Mouse (Mus musculus) layer of hippocampus, adult 6 months (tissue): ENCODE measurements around the gene Car15. TPM values are rescaled to one million over a fixed set of nuclear protein-coding genes. Genes with fewer than 3 reads are reported as not detected.

Experiments used
- long read RNA-seq, 2 experiments: library from polyadenylated mRNA; unstranded; transcript quantifications; one replicate each; pipeline ENCODE4 v2.0.0; 2019 to 2020
- polyA plus RNA-seq: library from polyadenylated mRNA; unstranded; fragments of <200 nt; fragmentation: Nextera tagmentation; gene quantifications from 2 replicates; pipeline ENCODE4 v1.2.3, GENCODE M21; 2021

The Car15 gene
- 1.9 and 3.3 TPM in 2 replicates for polyA plus RNA-seq
- long read RNA-seq, experiment 1, partial matches to known transcripts: 3 of 3 reads
- long read RNA-seq, experiment 1, other reads (novel, unspliced or antisense): 0 of 3 reads
- long read RNA-seq, experiment 2, partial matches to known transcripts: 2 of 2 reads
- long read RNA-seq, experiment 2, other reads (novel, unspliced or antisense): 0 of 2 reads

DNA sequence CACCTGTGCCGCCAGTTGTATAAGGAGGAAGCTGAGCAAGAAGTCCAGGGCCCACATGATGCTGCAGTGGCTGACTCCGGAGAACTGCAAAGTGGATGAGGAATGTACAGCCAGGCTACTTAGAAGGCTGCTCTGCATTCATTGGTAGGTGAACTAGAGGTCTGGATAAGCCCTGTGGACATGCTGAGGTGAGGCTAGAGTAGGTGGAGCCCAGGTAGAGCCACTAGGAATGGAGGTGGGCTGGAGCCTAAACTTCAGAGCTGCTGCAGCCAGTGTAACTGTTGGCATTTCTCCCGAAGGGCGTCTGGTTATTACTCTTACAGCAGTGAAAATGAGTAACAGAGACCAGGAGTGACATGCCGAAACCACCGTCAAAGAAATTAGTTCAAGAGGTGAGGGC is at the start of gene Car15:
Gene Car15 (minus strand): TSS at position 314 of the 400 bp plus-strand sequence.

DNA sequence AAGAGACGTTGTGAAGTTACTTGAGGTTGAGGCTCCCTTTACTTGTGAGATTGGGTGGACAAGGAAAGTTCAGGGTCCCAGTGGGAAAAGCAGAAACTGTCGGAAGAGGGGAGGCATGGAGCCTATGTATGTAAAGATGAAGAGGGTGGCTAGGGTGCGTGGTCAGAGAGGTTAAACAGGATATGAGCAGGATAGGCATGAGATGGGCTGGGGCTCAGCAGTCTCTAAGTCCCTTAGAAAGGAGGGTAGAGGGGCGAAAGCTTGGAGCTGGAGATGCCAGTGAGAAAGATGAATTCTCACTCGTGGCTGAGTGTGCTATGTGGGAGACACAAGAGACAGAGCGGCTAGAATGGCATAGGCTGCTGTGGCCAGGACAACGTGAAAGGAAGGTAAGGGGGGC is 5.3 kb downstream of the Car15 start, which contains the start of gene B830017H08Rik:
Gene B830017H08Rik (plus strand): TSS at position 301 of the 400 bp plus-strand sequence.

DNA sequence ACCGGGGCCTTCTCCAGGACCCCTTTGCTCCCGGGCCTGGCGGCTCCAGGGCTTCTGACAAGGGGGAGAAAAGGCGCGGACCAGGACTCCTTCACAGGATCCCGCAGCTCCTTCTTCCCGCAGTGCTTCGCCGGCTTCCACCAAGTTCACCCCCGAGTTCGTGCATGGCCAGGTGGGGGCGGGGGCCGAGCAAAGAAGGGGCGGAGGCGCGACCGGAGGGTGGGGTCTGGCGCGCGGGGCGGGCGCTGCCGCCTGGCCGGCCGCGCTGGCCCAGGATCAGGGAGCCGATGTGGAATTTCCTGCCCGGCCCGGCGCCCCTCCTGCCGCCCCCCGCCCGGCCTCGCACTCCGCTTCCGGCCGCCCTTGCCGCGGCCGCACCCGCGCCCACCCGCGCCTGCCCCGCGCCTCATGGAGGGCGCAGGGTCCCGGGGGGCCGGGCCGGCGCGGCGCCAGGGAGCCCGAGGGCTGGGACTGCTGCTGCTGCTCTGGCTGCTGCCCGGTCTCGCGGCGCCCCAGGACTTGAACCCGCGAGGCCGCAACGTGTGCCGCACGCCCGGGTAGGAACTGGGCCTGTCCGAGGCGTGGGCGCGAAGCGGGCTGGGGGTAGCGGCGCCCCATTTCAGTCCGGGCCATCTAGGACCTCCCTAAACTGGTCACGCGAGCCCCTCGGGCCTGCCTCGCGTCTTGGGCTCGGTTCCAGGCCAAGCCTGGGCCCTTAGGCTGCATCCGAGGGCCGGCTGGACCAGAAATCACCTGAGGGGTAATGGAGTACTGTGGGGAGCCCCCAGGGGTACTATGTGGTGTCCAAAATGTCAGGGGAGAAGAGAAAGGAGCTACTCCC is 41.0 kb downstream of the Car15 start, which contains the start of gene Scarf2:
Gene Scarf2 (plus strand): TSS at position 312 of the 841 bp plus-strand sequence.

Other genes starting within 250 kb of the Car15 start
- gene Smpd4, start 219.0 kb downstream of the Car15 start, polyA plus RNA-seq: 6.6 and 10.5 TPM in 2 replicates
- 13.7 and 15.2 TPM in 2 replicates for gene Ccdc74a, start 191.9 kb downstream of the Car15 start, polyA plus RNA-seq
- 46.8 and 48.5 TPM in 2 replicates for gene Med15, start 105.5 kb downstream of the Car15 start, polyA plus RNA-seq
- gene Klhl22, start 78.7 kb downstream of the Car15 start, polyA plus RNA-seq: 77.4 and 82.5 TPM in 2 replicates
- 0.55 and 1.2 TPM in 2 replicates for gene Scarf2, start 41.1 kb downstream of the Car15 start, polyA plus RNA-seq
- gene B830017H08Rik, start 5.2 kb downstream of the Car15 start, polyA plus RNA-seq: 0.93 and 1.1 TPM in 2 replicates
- gene Gm20518, start 53.3 kb upstream of the Car15 start, polyA plus RNA-seq: 0.11 and 0.40 TPM in 2 replicates
- gene Tssk1, start 55.9 kb upstream of the Car15 start, polyA plus RNA-seq: not detected in 2 replicates
- 85.0 and 101 TPM in 2 replicates for gene Dgcr2, start 60.2 kb upstream of the Car15 start, polyA plus RNA-seq
- not detected in 2 replicates for gene Tssk2, start 60.3 kb upstream of the Car15 start, polyA plus RNA-seq
- gene Ess2, start 73.0 kb upstream of the Car15 start, polyA plus RNA-seq: 16.4 and 18.7 TPM in 2 replicates
- gene Gsc2, start 76.7 kb upstream of the Car15 start, polyA plus RNA-seq: not detected in 2 replicates
- 64.2 and 74.4 TPM in 2 replicates for gene Slc25a1, start 89.9 kb upstream of the Car15 start, polyA plus RNA-seq
- not detected in 2 replicates for gene Vpreb2, start 142.1 kb upstream of the Car15 start, polyA plus RNA-seq
- gene Dgcr6, start 214.5 kb upstream of the Car15 start, polyA plus RNA-seq: 158 and 178 TPM in 2 replicates